8 mouse cellular contexts compared by ENCODE assay signal in the genomic region with DNA sequence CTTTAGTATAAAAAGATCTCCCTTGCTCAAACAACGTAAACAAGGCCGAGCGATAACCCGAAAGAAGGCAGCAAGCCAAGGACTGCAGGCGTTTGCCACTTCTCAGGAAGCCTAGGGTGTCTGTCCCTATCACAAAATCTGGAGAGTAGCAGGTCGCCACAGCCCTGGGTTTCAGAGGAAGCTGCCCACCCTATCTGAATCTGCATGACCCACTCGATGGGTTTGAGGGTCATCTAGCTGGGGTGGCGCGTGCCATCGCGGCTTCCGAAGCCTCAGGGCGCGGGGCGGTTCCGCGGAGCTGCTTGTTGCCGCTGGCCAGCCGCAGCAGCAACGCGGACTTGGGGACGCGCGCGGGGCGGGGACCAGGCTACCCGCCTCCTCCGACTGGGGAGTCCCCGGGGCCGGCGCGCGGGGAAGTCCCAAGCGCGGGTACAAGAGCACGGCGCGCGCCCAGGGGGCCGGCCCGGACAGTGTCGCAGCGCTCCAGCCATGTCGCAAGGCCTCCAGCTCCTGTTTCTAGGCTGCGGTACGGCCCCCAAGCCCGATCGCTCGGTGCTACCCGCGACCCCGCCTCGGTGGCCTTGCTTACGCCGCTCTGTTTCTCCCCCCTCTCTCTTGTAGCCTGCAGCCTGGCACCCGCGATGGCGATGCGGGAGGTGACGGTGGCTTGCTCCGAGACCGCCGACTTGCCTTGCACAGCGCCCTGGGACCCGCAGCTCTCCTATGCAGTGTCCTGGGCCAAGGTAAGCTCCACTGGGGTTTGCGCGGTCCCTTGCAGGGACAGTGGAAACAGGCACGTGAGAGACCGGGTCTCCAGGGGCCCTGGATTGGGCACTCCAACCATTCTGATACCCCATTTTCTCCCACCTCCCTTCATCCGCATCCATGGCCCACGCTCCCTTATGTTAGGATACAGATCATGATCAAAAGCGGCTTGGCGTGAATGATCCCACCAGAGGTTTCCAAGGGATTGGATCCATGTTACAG. TPM values are rescaled to one million over a fixed set of nuclear protein-coding genes. Genes with fewer than 3 reads are reported as not detected.
DNase-seq lines count a peak whose midpoint lies in the region; ATAC-seq lines count a peak whose summit lies in the region.

A gene (plus strand): TSS at position 51 of the 987 bp plus-strand sequence.

- H3K9ac ChIP-seq in embryonic facial prominence, embryonic 12.5 days = peak within 1 kb of the TSS; percentile 60
- H3K9ac ChIP-seq in heart, embryonic 11.5 days (ENCODE audit: low read depth, low read length) = peak within 1 kb of the TSS; percentile 63
- no peak within 1 kb of the TSS for H3K9ac ChIP-seq in liver, embryonic 11.5 days (ENCODE audit: low read depth, low read length)

- H3K4me1 ChIP-seq in embryonic facial prominence, embryonic 12.5 days = peaks cover 27% of the 10 kb centered on the region
- H3K4me1 ChIP-seq in heart, embryonic 11.5 days (ENCODE audit: control insufficient read depth, insufficient read depth, low read length) = 0 out of 2 replicates have a peak, but pooled peaks cover 4% of the 10 kb centered on the region
- no peaks in the 10 kb centered on the region; the same call in 1 of the 2 replicates for H3K4me1 ChIP-seq in liver, embryonic 11.5 days (replicated peaks; ENCODE audit: control insufficient read depth, insufficient read depth, low read length)

- H3K4me3 ChIP-seq in embryonic facial prominence, embryonic 12.5 days = peak within 1 kb of the TSS; percentile 57
- H3K4me3 ChIP-seq in heart, embryonic 11.5 days (ENCODE audit: low read depth, low read length) = peak within 1 kb of the TSS; percentile 53
- peak within 1 kb of the TSS; percentile 53 for H3K4me3 ChIP-seq in liver, embryonic 11.5 days (ENCODE audit: low read depth, low read length)

- peaks cover 38% of the 10 kb centered on the region for H3K27me3 ChIP-seq in embryonic facial prominence, embryonic 12.5 days
- H3K27me3 ChIP-seq in heart, embryonic 11.5 days (ENCODE audit: control insufficient read depth, insufficient read depth, low read length) = peaks cover 14% of the 10 kb centered on the region
- H3K27me3 ChIP-seq in liver, embryonic 11.5 days (replicated peaks; ENCODE audit: control insufficient read depth, insufficient read depth, low read length) = peaks cover 33% of the 10 kb centered on the region
- H3K27me3 ChIP-seq in splenic B cell, adult 2 months (ENCODE audit: control insufficient read depth, insufficient read depth, low read length, poor library complexity, severe bottlenecking) = no peaks in the 10 kb centered on the region

- no peaks in the 10 kb centered on the region for H3K36me3 ChIP-seq in embryonic facial prominence, embryonic 12.5 days
- no peaks in the 10 kb centered on the region for H3K36me3 ChIP-seq in heart, embryonic 11.5 days (ENCODE audit: control insufficient read depth, insufficient read depth, low read length)
- H3K36me3 ChIP-seq in liver, embryonic 11.5 days (ENCODE audit: control insufficient read depth, insufficient read depth, low read length) = no peaks in the 10 kb centered on the region
- peaks cover 4% of the 10 kb centered on the region for H3K36me3 ChIP-seq in splenic B cell, adult 2 months (ENCODE audit: control insufficient read depth, insufficient read depth, low read length, poor library complexity, severe bottlenecking)

- ATAC-seq in embryonic facial prominence, embryonic 12.5 days (ENCODE audit: insufficient number of reproducible peaks, insufficient read depth, low FRiP score, low TSS enrichment) = peak; percentile 58; the same call in 1 of the 2 replicates
- ATAC-seq in heart, embryonic 11.5 days (replicated peaks; ENCODE audit: insufficient number of reproducible peaks, low FRiP score, low TSS enrichment) = no peak; the same call in 1 of the 2 replicates
- ATAC-seq in liver, embryonic 11.5 days (replicated peaks; ENCODE audit: low FRiP score) = peak; percentile 36; the same call in 1 of the 2 replicates
- ATAC-seq in monocyte, adult 5-6 weeks (replicated peaks; ENCODE audit: insufficient number of reproducible peaks, low FRiP score, low TSS enrichment, poor library complexity, severe bottlenecking) = peak; percentile 45

- peak; percentile 48 for DNase-seq in right cerebral cortex, adult 18-20 months
- DNase-seq in right cerebral cortex, postnatal 36 days (ENCODE audit: low spot score in 2 of 2) = no peak
- DNase-seq in kidney, adult 9 months = peak; percentile 55
- peak; percentile 49 for DNase-seq in liver, embryonic 11.5 days (ENCODE audit: low spot score)
- DNase-seq in splenic B cell, adult 2 months (ENCODE audit: low read depth, low spot score) = peak; percentile 96

- peak within 1 kb of the TSS; percentile 89 for H3K4me2 ChIP-seq in embryonic facial prominence, embryonic 12.5 days (replicated peaks)
- peak within 1 kb of the TSS; percentile 96 for H3K4me2 ChIP-seq in heart, embryonic 11.5 days
- H3K4me2 ChIP-seq in liver, embryonic 11.5 days = peak within 1 kb of the TSS; percentile 71

- WGBS in embryonic facial prominence, embryonic 12.5 days = 4% methylated on average over 72 of the region's 73 CpGs
- WGBS in heart, embryonic 11.5 days (ENCODE audit: insufficient replicate concordance) = 3% methylated on average over 66 of the region's 73 CpGs
- 5% methylated on average over 73 of the region's 73 CpGs for WGBS in liver, embryonic 11.5 days

- H3K9me3 ChIP-seq in embryonic facial prominence, embryonic 12.5 days = no peaks in the 10 kb centered on the region
- no peaks in the 10 kb centered on the region for H3K9me3 ChIP-seq in heart, embryonic 11.5 days (replicated peaks; ENCODE audit: control insufficient read depth, low read length)
- no peaks in the 10 kb centered on the region for H3K9me3 ChIP-seq in liver, embryonic 11.5 days (ENCODE audit: control insufficient read depth, low read length)

- H3K27ac ChIP-seq in embryonic facial prominence, embryonic 12.5 days = peak within 1 kb of the TSS; percentile 56; the same call in 1 of the 2 replicates
- no peak within 1 kb of the TSS for H3K27ac ChIP-seq in heart, embryonic 11.5 days (ENCODE audit: low read depth, low read length)
- no peak within 1 kb of the TSS for H3K27ac ChIP-seq in liver, embryonic 11.5 days (ENCODE audit: low read depth, low read length)

RNA-seq across cellular contexts. Expression of the gene that starts here (rescaled TPM):
- polyA plus RNA-seq in embryonic facial prominence, embryonic 12.5 days (2016; fragmentation: Nextera tagmentation; extraction: Ambion mirVana) = 7.2 and 9.5 TPM in 2 replicates
- 2.2 and 2.4 TPM in 2 replicates for polyA plus RNA-seq in heart, embryonic 11.5 days (2014; fragmentation: Nextera tagmentation; extraction: Ambion mirVana)
- 1.3 and 1.8 TPM in 2 replicates for polyA plus RNA-seq in liver, embryonic 11.5 days (2014; fragmentation: Nextera tagmentation; extraction: Ambion mirVana)
- total RNA-seq in monocyte, adult 5-6 weeks (2017) = 165 to 355 TPM (median 352 TPM) in 3 replicates

Comparison
In these comparisons a context has a peak if more than half of its experiments do, and no peak if none do; other contexts are left out.
1. DNase-seq: peak in right cerebral cortex, adult 18-20 months (single experiment), kidney, adult 9 months (single experiment), liver, embryonic 11.5 days (single experiment) and splenic B cell, adult 2 months (single experiment); none in right cerebral cortex, postnatal 36 days (0 of 2).
2. Peak in every context shown above with its lines, with median percentiles within 50 percentile points of each other: H3K4me2 ChIP-seq and H3K4me3 ChIP-seq.